Mouse (Mus musculus) cerebellum, adult 2 months (tissue): Measurements from ENCODE around the gene Ccdc148. TPM values are rescaled to one million over a fixed set of nuclear protein-coding genes. Genes with fewer than 3 reads are reported as not detected.

Source experiments
- DNase-seq, 2 experiments: peaks; one replicate each; pipeline ENCODE4 v3.0.0; 2021
- H3K27ac ChIP-seq: fragments of 200-500 bp; 2 replicates; pipeline ENCODE4 v1.5.1; 2012; ENCODE audit warnings: low read length, control low read depth, inconsistent platforms; ENCODE audit not compliant: insufficient read depth
- H3K27me3 ChIP-seq: fragments of 200-500 bp; 2 replicates; pipeline ENCODE4 v1.6.1; 2012; ENCODE audit warnings: inconsistent platforms, mild to moderate bottlenecking, low read length, moderate library complexity; ENCODE audit not compliant: control insufficient read depth, insufficient read depth
- H3K4me1 ChIP-seq: fragments of 200-500 bp; 2 replicates; pipeline ENCODE4 v1.6.1; 2011; ENCODE audit warnings: low read length; ENCODE audit not compliant: control insufficient read depth, insufficient read depth
- H3K4me3 ChIP-seq: fragments of 200-500 bp; replicated peaks from 2 replicates; pipeline ENCODE3; 2011; ENCODE audit warnings: mild to moderate bottlenecking, low read depth, low read length, control low read depth; ENCODE audit not compliant: insufficient read depth
- CTCF ChIP-seq: fragments of 200-500 bp; IDR thresholded peaks from 2 replicates; pipeline ENCODE4 v1.5.1; 2011; ENCODE audit warnings: low read depth, mild to moderate bottlenecking, control low read depth, low read length, moderate library complexity, borderline replicate concordance; ENCODE audit not compliant: insufficient read depth
- POLR2A ChIP-seq: fragments of 200-500 bp; IDR thresholded peaks from 2 replicates; pipeline ENCODE4 v1.6.1; 2011; ENCODE audit warnings: low read length, control low read depth, borderline replicate concordance; ENCODE audit not compliant: insufficient read depth
- WGBS: fragments of 180-500 bp; shearing (Covaris S2); methylation state at CpG from one replicate; pipeline ENCODE4 v1.1.7; 2018; 5-methylcytosine and 5-hydroxymethylcytosine counted together
- polyA plus RNA-seq: library from polyadenylated mRNA; depleted of rRNA; stranded (reverse); fragments of >200 nt; gene quantifications from 2 replicates; pipeline ENCODE4 v1.2.3, GENCODE M21; 2012; rRNA removed

Ccdc148 gene
- 3.8 and 4.0 TPM in 2 replicates for polyA plus RNA-seq

DNA sequence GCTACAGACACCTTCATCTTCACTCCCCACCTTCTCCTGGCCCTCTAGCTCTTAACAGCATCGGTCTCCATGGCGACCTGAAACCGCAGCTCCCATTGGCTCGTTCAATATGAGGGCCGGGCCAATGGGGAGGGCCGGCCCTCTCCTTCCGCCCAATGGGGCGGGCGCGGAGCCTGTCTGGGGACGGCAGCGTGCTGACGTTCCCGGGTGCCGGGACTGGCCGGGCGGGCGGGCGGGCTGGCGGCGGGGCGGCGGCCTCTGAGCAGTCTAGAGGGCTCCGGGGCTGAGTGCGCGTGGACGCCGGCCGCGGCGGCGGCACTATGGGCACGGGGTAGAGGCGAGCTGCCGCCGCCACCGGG is at the start of gene Ccdc148, which contains the start of gene Pkp4:
Ccdc148 (minus strand) TSS at position 79 of the 359 bp plus-strand sequence.
Pkp4 (plus strand) TSS at position 246 of the 359 bp plus-strand sequence.
- under 1% methylated on average over 37 of the region's 37 CpGs for WGBS
- DNase-seq: peak; percentile 91 to 96
- no peak for TF ChIP-seq CTCF
- TF ChIP-seq POLR2A: peak; percentile 40; the same call in 1 of the 2 replicates

DNA sequence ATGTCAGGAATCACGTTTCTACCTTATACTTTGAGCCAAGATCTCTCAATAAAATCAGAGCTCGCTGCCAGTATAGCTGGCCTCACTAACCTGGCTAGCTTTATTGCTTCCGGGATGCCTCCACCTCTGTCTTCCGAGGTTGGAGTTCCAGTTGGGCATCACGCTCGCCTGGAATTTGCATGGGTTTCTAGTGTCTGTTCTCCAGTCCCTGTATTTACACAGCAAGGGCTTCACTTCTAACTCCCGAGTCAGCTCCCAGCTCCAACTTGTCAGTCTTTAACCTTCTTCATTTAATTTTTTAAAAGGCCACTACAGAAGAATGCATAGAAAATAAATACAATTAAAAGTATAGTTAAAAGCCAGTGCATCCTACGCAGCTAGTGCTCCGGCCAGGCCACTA is 47.8 kb upstream of the Ccdc148 start:
- Histone ChIP-seq H3K4me3 (no peak overlapping the region), H3K4me1 (peaks cover 34% of the 10 kb centered on the region), H3K27me3 (no peaks in the 10 kb centered on the region), H3K27ac (no peak overlapping the region)
- no peak for DNase-seq
- TF ChIP-seq POLR2A (no peak), CTCF (no peak)
- WGBS: 44% methylated on average over 9 of the region's 9 CpGs

More for the DNA sequence above, at the start of gene Ccdc148, which contains the start of gene Pkp4:
- H3K27ac ChIP-seq: peak within 1 kb of the TSS; percentile 71
- peaks cover 6% of the 10 kb centered on the region; the same call in 1 of the 2 replicates for H3K4me1 ChIP-seq
- H3K4me3 ChIP-seq: peak within 1 kb of the TSS; percentile 81
- no peaks in the 10 kb centered on the region for H3K27me3 ChIP-seq

DNA sequence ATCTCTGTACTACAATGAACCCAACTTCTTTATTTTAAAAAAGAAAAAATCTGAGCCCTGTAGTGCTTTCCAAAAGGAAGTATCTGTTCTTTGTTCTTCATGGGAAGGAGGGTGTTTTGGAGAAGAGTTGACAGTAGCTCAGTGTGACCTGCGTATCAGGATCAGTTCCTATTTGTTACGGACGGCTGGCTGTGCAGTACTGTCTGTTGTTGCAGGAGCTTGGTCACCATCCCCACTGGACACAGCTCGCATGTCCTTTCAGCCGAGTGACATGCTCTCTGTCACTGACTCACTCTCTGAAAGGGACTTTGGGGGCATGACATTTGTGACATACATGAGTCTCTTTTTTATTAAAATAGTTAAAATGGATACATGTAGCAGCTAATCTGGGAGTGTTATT is 47.2 kb upstream of the Ccdc148 start:
- Histone ChIP-seq H3K4me3 (no peak overlapping the region), H3K27ac (no peak overlapping the region; the same call in 1 of the 2 replicates), H3K27me3 (no peaks in the 10 kb centered on the region), H3K4me1 (peaks cover 37% of the 10 kb centered on the region)
- no peak for TF ChIP-seq POLR2A
- no peak for TF ChIP-seq CTCF
- WGBS: 10% methylated on average over 5 of the region's 5 CpGs
- DNase-seq: peak; percentile 39 to 69

DNA sequence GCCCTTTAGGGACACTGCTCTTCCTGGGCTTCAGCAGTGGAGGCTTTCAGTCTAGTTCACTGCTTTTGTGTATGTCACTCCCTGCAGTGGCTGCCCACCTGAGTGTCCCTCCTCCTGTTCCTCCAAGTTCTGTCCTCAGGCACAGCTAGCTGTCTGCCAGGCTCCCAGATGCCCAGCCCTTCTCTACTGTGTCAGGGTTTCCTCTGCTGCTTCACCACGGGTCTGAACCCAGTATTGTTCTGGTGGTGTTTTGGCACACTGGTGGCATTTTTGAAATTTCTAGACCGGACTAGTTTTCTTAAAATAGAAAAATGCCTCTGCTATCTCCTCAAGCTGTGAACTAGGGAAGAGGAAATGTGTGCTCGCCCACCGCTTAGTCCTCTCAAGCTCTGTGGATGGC is 46.8 kb upstream of the Ccdc148 start:
- no peaks in the 10 kb centered on the region for H3K27me3 ChIP-seq
- WGBS: 8% methylated on average over 4 of the region's 4 CpGs
- DNase-seq: peak in 1 of 2 experiments; percentile 46
- no peak overlapping the region for H3K4me3 ChIP-seq
- no peak for TF ChIP-seq CTCF
- TF ChIP-seq POLR2A: no peak
- peak overlapping the region; percentile 51; the same call in 1 of the 2 replicates for H3K27ac ChIP-seq
- H3K4me1 ChIP-seq: peaks cover 36% of the 10 kb centered on the region

DNA sequence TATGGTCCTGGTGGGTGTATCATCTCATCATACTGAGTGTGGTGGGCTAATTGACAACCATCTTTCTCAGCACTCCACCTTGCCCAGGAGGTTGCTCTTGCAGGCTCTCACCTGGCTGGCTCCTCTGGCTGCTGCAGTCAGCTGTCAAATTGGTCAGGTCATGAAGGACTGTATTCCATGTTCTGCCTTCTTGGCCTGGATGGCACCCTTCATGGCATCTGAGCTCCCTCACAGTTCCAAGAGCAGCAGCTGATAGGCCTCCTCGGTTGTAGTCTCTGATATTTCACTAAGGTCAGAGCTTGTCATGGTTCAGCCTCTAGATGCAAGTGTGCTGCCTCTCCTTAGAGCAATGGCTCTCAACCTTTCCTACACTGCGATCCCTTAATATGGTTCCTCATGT is 45.7 kb upstream of the Ccdc148 start:
- Histone ChIP-seq H3K4me3 (no peak overlapping the region), H3K4me1 (peaks cover 32% of the 10 kb centered on the region), H3K27me3 (no peaks in the 10 kb centered on the region), H3K27ac (no peak overlapping the region)
- WGBS: 64% methylated on average over 2 of the region's 2 CpGs
- DNase-seq: peak; percentile 43 to 52
- TF ChIP-seq POLR2A: no peak
- no peak for TF ChIP-seq CTCF

DNA sequence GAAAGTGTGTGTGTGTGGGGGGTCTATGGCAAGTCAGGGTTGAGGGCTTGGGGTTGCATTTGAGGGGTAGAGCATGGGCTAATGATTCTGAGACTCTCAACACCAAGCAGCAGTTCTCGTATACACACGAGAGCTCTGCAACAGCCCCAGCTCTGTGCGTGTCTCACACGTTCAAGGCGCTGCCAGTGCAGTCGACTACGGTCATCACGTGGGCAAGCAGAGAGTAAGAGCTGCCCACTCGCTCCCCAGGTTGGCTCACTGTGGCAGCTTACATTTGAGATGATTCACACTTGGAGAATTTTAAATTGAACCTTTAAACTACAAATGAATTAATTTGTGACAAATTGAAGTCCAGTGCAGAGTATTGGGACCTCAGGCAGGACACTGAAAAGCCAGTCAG is 44.6 kb upstream of the Ccdc148 start:
- no peak for TF ChIP-seq CTCF
- no peak for TF ChIP-seq POLR2A
- 50% methylated on average over 9 of the region's 9 CpGs for WGBS
- Histone ChIP-seq H3K27me3 (no peaks in the 10 kb centered on the region), H3K27ac (no peak overlapping the region), H3K4me3 (no peak overlapping the region), H3K4me1 (peaks cover 28% of the 10 kb centered on the region)
- DNase-seq: peak in 1 of 2 experiments; percentile 23

DNA sequence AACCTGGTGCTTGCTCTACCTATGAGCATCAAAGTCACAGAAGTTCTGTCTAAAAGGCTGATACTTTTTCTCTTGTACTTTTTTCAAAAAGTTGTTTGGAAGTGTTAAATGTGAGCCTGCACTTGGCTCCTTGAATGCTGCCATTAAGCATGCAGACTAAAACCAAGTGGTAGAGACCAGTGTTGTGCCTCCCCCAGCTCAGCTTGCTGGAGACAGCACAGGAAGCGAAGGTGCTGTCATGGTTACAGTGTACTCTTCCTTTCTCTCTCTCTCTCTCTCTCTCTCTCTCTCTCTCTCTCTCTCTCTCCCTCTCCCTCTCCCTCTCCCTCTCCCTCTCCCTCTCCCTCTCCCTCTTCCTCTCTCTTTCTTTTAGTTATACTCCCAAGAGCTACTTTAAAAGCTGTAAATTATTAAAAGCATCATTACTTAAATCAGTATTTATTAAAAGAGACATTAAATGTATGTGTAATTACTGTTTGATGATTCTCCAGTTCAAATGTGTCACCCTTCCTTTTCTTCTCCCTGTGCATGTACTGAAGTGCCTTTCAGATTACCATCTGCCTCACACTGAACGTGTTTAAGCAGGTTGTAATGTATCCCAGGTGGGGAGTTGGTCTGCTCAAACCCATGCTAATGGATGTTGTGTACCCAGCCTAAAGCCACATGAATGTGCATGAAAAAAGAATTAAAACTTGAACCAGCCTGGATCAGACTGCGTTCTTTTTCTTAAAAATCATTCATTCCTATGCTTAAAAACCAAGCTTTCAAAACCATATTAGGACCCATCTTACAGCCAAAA is 43.3 kb upstream of the Ccdc148 start:
- Histone ChIP-seq H3K27ac (no peak overlapping the region), H3K4me1 (peaks cover 28% of the 10 kb centered on the region), H3K4me3 (no peak overlapping the region), H3K27me3 (no peaks in the 10 kb centered on the region)
- WGBS: 54% methylated on average over 3 of the region's 3 CpGs
- DNase-seq: peak in 1 of 2 experiments; percentile 11
- TF ChIP-seq POLR2A (no peak), CTCF (no peak)

DNA sequence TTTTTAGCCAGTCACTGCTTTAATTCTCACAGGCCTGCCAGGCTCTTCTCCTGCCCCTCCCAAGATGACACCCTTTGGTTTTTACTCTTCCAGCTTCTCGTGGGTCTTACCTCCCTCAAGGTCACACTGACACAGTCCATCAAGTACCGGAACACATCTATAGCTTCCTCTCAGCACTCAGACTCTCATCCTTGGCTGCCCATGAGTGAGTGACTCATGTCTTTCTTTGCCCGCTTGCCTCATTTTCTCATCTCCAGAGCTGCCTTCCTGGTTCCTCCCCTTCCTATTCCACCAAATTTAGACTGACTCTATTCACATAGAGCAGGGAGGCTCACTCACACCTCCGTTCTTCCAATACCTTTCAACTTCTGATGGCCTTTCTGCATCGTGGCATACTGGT is 42.4 kb upstream of the Ccdc148 start:
- Histone ChIP-seq H3K27ac (0 out of 2 replicates have a peak overlapping the region, but pooled peaks have one; percentile 31), H3K4me3 (no peak overlapping the region), H3K4me1 (peaks cover 28% of the 10 kb centered on the region), H3K27me3 (no peaks in the 10 kb centered on the region)
- TF ChIP-seq CTCF (no peak), POLR2A (no peak)
- peak in 1 of 2 experiments; percentile 35 for DNase-seq
- WGBS: 40% methylated on average over 5 of the region's 5 CpGs
